Mouse (Mus musculus): ENCODE measurements around the gene Mlxip. TPM values are rescaled to one million over a fixed set of nuclear protein-coding genes. Genes with fewer than 3 reads are reported as not detected.

Gene Mlxip
- 17.4 and 21.1 TPM in 2 replicates for polyA plus RNA-seq (2015; fragmentation: Nextera tagmentation; extraction: Ambion mirVana)

DNA sequence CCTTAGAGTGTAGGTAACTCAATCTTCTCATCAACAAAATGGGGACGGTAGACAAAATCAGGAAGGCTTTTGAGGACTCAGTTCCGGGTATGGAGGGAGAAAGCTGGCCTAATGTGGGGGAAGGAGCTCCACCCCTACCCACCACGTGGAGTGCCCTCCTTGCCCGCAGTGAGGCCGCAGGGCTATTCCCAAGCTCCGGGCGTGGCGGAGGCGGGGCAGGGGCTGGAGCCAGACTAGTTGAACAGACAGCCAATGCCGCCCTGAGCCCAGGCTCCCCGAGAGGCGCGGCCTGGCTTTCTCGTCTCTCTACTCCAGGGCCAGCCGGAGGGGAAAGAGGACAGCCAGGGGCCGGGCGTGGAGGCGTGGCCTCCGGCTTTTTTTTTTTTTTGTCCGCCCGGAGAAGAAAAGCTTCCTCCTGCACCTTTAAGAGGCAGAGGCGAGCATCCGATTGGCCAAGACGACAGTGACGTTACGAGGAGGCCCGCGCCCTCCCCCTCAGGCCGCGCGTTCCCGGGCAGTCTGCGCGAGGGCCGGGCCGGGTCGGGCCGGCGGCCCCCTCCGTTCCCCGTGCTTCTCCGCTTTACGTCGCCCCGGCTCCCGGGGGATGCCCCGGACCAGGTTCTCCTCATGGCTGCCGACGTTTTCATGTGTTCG, at the start of gene Mlxip:
TSS of gene Mlxip (plus strand) at position 496 of the 654 bp plus-strand sequence.
- H3K4me1 ChIP-seq (ENCODE audit: insufficient read depth, low read length), result peaks cover 44% of the 10 kb centered on the region
- H3K4me2 ChIP-seq (replicated peaks; ENCODE audit: low read depth, low read length), result peak within 1 kb of the TSS; percentile 79
- H3K27me3 ChIP-seq (ENCODE audit: insufficient read depth, low read length), result no peaks in the 10 kb centered on the region
- peak within 1 kb of the TSS; percentile 81 for H3K9ac ChIP-seq (replicated peaks; ENCODE audit: low read length)
- ATAC-seq (ENCODE audit: low FRiP score, low TSS enrichment), result peak; percentile 99
- H3K9me3 ChIP-seq (ENCODE audit: low read length), result no peaks in the 10 kb centered on the region
- no peaks in the 10 kb centered on the region for H3K36me3 ChIP-seq (ENCODE audit: insufficient read depth, low read length)
- 0% methylated on average over 47 of the region's 50 CpGs for WGBS
- H3K27ac ChIP-seq (ENCODE audit: low read length), result peak within 1 kb of the TSS; percentile 82
- peak within 1 kb of the TSS; percentile 89 for H3K4me3 ChIP-seq (ENCODE audit: low read length)

- peak overlapping the region; percentile 99 for H3K27ac ChIP-seq (ENCODE audit: low read length)
- peak; percentile 37 for ATAC-seq (ENCODE audit: low FRiP score, low TSS enrichment)
- peaks cover 34% of the 10 kb centered on the region for H3K4me1 ChIP-seq (ENCODE audit: insufficient read depth, low read length)
- peak overlapping the region; percentile 97 for H3K9ac ChIP-seq (replicated peaks; ENCODE audit: low read length)
- peak overlapping the region; percentile 89 for H3K4me2 ChIP-seq (replicated peaks; ENCODE audit: low read depth, low read length)
- no peaks in the 10 kb centered on the region for H3K36me3 ChIP-seq (ENCODE audit: insufficient read depth, low read length)
- H3K27me3 ChIP-seq (ENCODE audit: insufficient read depth, low read length), result no peaks in the 10 kb centered on the region
- WGBS, result under 1% methylated on average over 78 of the region's 87 CpGs
- H3K4me3 ChIP-seq (ENCODE audit: low read length), result peak overlapping the region; percentile 95
- H3K9me3 ChIP-seq (ENCODE audit: low read length), result no peaks in the 10 kb centered on the region
Measured at GRCm38 (mm10) chr5:123344963-123345852, 49.4 kb upstream of the Mlxip start.

- Histone ChIP-seq H3K4me1 (ENCODE audit: insufficient read depth, low read length) (peaks cover 42% of the 10 kb centered on the region), H3K4me3 (ENCODE audit: low read length) (peak overlapping the region; percentile 95), H3K27ac (ENCODE audit: low read length) (peak overlapping the region; percentile 99), H3K4me2 (replicated peaks; ENCODE audit: low read depth, low read length) (peak overlapping the region; percentile 89), H3K27me3 (ENCODE audit: insufficient read depth, low read length) (no peaks in the 10 kb centered on the region), H3K9ac (replicated peaks; ENCODE audit: low read length) (peak overlapping the region; percentile 97), H3K9me3 (ENCODE audit: low read length) (no peaks in the 10 kb centered on the region), H3K36me3 (ENCODE audit: insufficient read depth, low read length) (no peaks in the 10 kb centered on the region)
- peak; percentile 42 for ATAC-seq (ENCODE audit: low FRiP score, low TSS enrichment)
- WGBS, result 3% methylated on average over 22 of the region's 22 CpGs
Measured at GRCm38 (mm10) chr5:123345853-123346654, 48.5 kb upstream of the Mlxip start.

DNA sequence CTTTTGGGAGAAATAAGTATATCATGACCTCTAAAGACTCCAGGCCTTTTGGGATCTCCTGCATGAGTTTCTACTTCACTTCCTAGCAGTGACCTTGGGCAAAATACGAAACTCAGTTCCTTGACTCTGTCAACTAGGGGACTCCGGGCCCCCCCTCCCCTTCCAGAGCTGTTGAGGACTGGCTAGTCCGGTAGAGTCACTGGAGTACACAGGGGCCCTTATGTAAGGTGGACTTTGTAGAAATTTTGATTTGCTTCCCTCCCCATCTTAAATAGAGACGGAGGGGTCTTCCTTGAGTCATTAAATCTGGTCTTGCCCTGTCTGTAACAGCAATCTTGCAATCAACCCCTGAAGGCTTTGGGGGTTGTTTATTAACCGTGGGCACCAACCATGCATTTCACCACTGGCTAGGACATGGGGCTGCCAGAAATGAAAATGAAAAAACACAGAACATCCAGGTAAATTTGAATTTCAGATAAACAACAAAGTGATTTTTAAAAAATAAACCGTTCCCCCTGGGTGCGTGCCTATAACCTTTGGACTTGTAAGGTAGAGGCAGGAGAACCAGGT, 47.8 kb upstream of the Mlxip start:
- WGBS, result 37% methylated on average over 7 of the region's 7 CpGs
- peak overlapping the region; percentile 97 for H3K9ac ChIP-seq (replicated peaks; ENCODE audit: low read length)
- H3K36me3 ChIP-seq (ENCODE audit: insufficient read depth, low read length), result no peaks in the 10 kb centered on the region
- no peaks in the 10 kb centered on the region for H3K9me3 ChIP-seq (ENCODE audit: low read length)
- peak; percentile 58 for ATAC-seq (ENCODE audit: low FRiP score, low TSS enrichment)
- no peaks in the 10 kb centered on the region for H3K27me3 ChIP-seq (ENCODE audit: insufficient read depth, low read length)
- H3K4me2 ChIP-seq (replicated peaks; ENCODE audit: low read depth, low read length), result peak overlapping the region; percentile 89
- H3K4me3 ChIP-seq (ENCODE audit: low read length), result peak overlapping the region; percentile 95
- peaks cover 49% of the 10 kb centered on the region for H3K4me1 ChIP-seq (ENCODE audit: insufficient read depth, low read length)
- H3K27ac ChIP-seq (ENCODE audit: low read length), result peak overlapping the region; percentile 99

- H3K4me3 ChIP-seq (ENCODE audit: low read length), result no peak overlapping the region
- H3K27me3 ChIP-seq (ENCODE audit: insufficient read depth, low read length), result no peaks in the 10 kb centered on the region
- no peak for ATAC-seq (ENCODE audit: low FRiP score, low TSS enrichment)
- no peaks in the 10 kb centered on the region for H3K9me3 ChIP-seq (ENCODE audit: low read length)
- H3K27ac ChIP-seq (ENCODE audit: low read length), result peak overlapping the region; percentile 99; the same call in 1 of the 2 replicates
- WGBS, result 71% methylated on average over 2 of the region's 2 CpGs
- no peak overlapping the region for H3K4me2 ChIP-seq (replicated peaks; ENCODE audit: low read depth, low read length)
- H3K4me1 ChIP-seq (ENCODE audit: insufficient read depth, low read length), result peaks cover 50% of the 10 kb centered on the region
- H3K36me3 ChIP-seq (ENCODE audit: insufficient read depth, low read length), result no peaks in the 10 kb centered on the region
- H3K9ac ChIP-seq (replicated peaks; ENCODE audit: low read length), result no peak overlapping the region
Measured at GRCm38 (mm10) chr5:123347985-123348384, 46.6 kb upstream of the Mlxip start.

DNA sequence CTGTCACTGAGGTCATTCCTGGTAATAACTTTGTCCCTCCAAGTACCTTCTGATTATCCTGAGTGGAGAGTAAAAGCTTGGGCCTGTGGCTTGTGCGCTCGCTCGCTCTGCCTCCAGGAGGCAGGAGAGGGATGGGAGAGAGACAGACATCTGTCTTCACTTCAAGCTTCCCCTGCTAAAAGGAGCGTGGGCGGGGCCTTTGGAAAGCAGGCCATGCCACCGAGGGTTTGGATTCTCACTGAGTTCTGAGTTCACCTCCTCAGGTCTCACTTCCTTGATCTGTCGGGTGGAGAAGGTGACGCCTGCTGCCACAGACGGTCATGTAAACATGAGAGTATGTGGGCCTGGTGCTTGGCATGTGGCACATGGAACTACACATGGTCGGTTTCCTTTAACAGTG, 44.2 kb upstream of the Mlxip start:
- 59% methylated on average over 10 of the region's 10 CpGs for WGBS

DNA sequence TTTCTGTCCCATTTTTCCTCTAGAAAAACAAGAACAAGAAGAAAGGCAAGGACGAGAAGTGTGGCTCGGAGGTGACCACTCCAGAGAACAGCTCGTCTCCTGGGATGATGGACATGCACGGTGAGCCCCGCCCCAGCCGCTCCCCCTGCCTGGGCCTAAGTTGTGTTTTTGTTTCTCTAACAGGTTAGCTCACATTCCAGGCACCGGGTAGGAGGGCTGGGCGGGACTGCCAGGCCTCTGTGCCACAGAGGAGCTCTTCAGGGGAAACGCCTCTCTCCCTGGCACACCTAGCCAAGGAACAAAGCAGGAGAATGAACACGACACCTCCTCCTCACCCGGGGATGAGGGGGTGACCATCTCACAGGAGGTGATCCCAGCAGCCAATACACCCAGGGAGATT, 38.7 kb upstream of the Mlxip start:
- 66% methylated on average over 11 of the region's 11 CpGs for WGBS
- no peaks in the 10 kb centered on the region for H3K27me3 ChIP-seq (ENCODE audit: insufficient read depth, low read length)
- peaks cover 44% of the 10 kb centered on the region for H3K36me3 ChIP-seq (ENCODE audit: insufficient read depth, low read length)
- H3K9me3 ChIP-seq (ENCODE audit: low read length), result no peaks in the 10 kb centered on the region
- H3K4me2 ChIP-seq (replicated peaks; ENCODE audit: low read depth, low read length), result no peak overlapping the region
- no peak overlapping the region for H3K4me3 ChIP-seq (ENCODE audit: low read length)
- peaks cover 15% of the 10 kb centered on the region for H3K4me1 ChIP-seq (ENCODE audit: insufficient read depth, low read length)
- no peak overlapping the region for H3K9ac ChIP-seq (replicated peaks; ENCODE audit: low read length)
- no peak for ATAC-seq (ENCODE audit: low FRiP score, low TSS enrichment)
- peak overlapping the region; percentile 51; the same call in 1 of the 2 replicates for H3K27ac ChIP-seq (ENCODE audit: low read length)

More for the DNA sequence above, 44.2 kb upstream of the Mlxip start:
- Histone ChIP-seq H3K27ac (ENCODE audit: low read length) (no peak overlapping the region), H3K9ac (replicated peaks; ENCODE audit: low read length) (no peak overlapping the region), H3K4me1 (ENCODE audit: insufficient read depth, low read length) (peaks cover 43% of the 10 kb centered on the region), H3K4me2 (replicated peaks; ENCODE audit: low read depth, low read length) (no peak overlapping the region), H3K4me3 (ENCODE audit: low read length) (no peak overlapping the region), H3K9me3 (ENCODE audit: low read length) (no peaks in the 10 kb centered on the region), H3K27me3 (ENCODE audit: insufficient read depth, low read length) (no peaks in the 10 kb centered on the region), H3K36me3 (ENCODE audit: insufficient read depth, low read length) (peaks cover 6% of the 10 kb centered on the region; the same call in 1 of the 2 replicates)
- ATAC-seq (ENCODE audit: low FRiP score, low TSS enrichment), result no peak

- Histone ChIP-seq H3K4me2 (replicated peaks; ENCODE audit: low read depth, low read length) (no peak overlapping the region), H3K9me3 (ENCODE audit: low read length) (no peaks in the 10 kb centered on the region), H3K27me3 (ENCODE audit: insufficient read depth, low read length) (no peaks in the 10 kb centered on the region), H3K27ac (ENCODE audit: low read length) (no peak overlapping the region; the same call in 1 of the 2 replicates), H3K4me1 (ENCODE audit: insufficient read depth, low read length) (peaks cover 5% of the 10 kb centered on the region), H3K4me3 (ENCODE audit: low read length) (no peak overlapping the region), H3K9ac (replicated peaks; ENCODE audit: low read length) (no peak overlapping the region), H3K36me3 (ENCODE audit: insufficient read depth, low read length) (peaks cover 55% of the 10 kb centered on the region)
- no peak for ATAC-seq (ENCODE audit: low FRiP score, low TSS enrichment)
- 86% methylated on average over 4 of the region's 4 CpGs for WGBS
Measured at GRCm38 (mm10) chr5:123357253-123357652, 37.3 kb upstream of the Mlxip start.

DNA sequence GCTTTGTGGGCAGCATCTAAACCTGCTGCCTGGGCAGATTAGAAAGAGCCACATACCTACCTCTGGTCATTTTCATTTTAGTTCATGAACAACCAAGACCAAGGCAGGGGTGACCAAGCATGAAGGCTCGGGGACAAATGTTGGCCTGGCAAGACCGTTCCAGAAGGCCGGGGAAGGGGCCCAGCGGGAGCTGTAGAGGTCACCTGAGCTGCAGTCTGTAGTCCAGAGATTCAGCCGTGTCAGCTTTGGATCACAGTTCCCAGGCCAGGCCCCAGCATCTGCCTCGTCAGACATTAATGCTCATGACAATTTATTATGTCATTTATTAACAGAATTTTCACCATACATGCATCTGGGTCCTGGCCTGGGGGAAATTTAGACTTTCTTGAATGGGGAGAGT, 35.2 kb upstream of the Mlxip start:
- Histone ChIP-seq H3K36me3 (ENCODE audit: insufficient read depth, low read length) (peaks cover 71% of the 10 kb centered on the region), H3K4me2 (replicated peaks; ENCODE audit: low read depth, low read length) (no peak overlapping the region), H3K4me3 (ENCODE audit: low read length) (no peak overlapping the region), H3K9me3 (ENCODE audit: low read length) (no peaks in the 10 kb centered on the region), H3K27me3 (ENCODE audit: insufficient read depth, low read length) (no peaks in the 10 kb centered on the region), H3K27ac (ENCODE audit: low read length) (peak overlapping the region; percentile 76), H3K9ac (replicated peaks; ENCODE audit: low read length) (no peak overlapping the region), H3K4me1 (ENCODE audit: insufficient read depth, low read length) (peaks cover 5% of the 10 kb centered on the region)
- WGBS, result 59% methylated on average over 6 of the region's 6 CpGs
- ATAC-seq (ENCODE audit: low FRiP score, low TSS enrichment), result peak; percentile 91

Measured in kidney, embryonic 16.5 days (tissue).